Mouse (Mus musculus) thymus, adult 2 months (tissue): Measurements from ENCODE around the gene Ufd1. TPM values are rescaled to one million over a fixed set of nuclear protein-coding genes. Genes with fewer than 3 reads are reported as not detected.
"Not testable (repeated sequence)": the region's sequence is repeated elsewhere in the genome, so short reads cannot be mapped to it uniquely, and the experiment has no call there.

Experiments used
- DNase-seq: peaks from one replicate; pipeline ENCODE4 v3.0.0; 2021
- H3K27ac ChIP-seq: fragments of 200-500 bp; 2 replicates; pipeline ENCODE4 v1.5.1; 2012; ENCODE audit warnings: low read length, control low read depth; ENCODE audit not compliant: control insufficient read depth, insufficient read depth
- H3K27me3 ChIP-seq: fragments of 200-500 bp; 2 replicates; pipeline ENCODE4 v1.6.1; 2012; ENCODE audit warnings: mild to moderate bottlenecking, low read length, moderate library complexity, mixed read lengths; ENCODE audit not compliant: control insufficient read depth, insufficient read depth
- H3K36me3 ChIP-seq: fragments of 200-500 bp; 2 replicates; pipeline ENCODE4 v1.6.1; 2012; ENCODE audit warnings: mild to moderate bottlenecking, low read length, moderate library complexity; ENCODE audit not compliant: control insufficient read depth, insufficient read depth
- H3K4me1 ChIP-seq: fragments of 200-500 bp; replicated peaks from 2 replicates; pipeline ENCODE4 v1.6.1; 2012; ENCODE audit warnings: low read length; ENCODE audit not compliant: control insufficient read depth, insufficient read depth
- H3K4me3 ChIP-seq: fragments of 200-500 bp; 2 replicates; pipeline ENCODE4 v1.5.1; 2012; ENCODE audit warnings: mild to moderate bottlenecking, low read length, control low read depth, moderate library complexity; ENCODE audit not compliant: control insufficient read depth, insufficient read depth
- CTCF ChIP-seq: fragments of 200-500 bp; IDR thresholded peaks from 2 replicates; pipeline ENCODE4 v1.5.1; 2012; ENCODE audit warnings: mild to moderate bottlenecking, control low read depth, low read length, moderate library complexity, borderline replicate concordance; ENCODE audit not compliant: control insufficient read depth, poor library complexity, insufficient read depth; ENCODE audit errors: extremely low read depth
- POLR2A ChIP-seq: fragments of 200-500 bp; IDR thresholded peaks from 2 replicates; pipeline ENCODE4 v1.6.1; 2012; ENCODE audit warnings: mild to moderate bottlenecking, low read length, control low read depth, moderate library complexity; ENCODE audit not compliant: control insufficient read depth, poor library complexity, insufficient read depth; ENCODE audit errors: extremely low read depth
- WGBS: fragments of 180-500 bp; shearing (Covaris S2); methylation state at CpG from one replicate; pipeline ENCODE4 v1.1.7; 2018; 5-methylcytosine and 5-hydroxymethylcytosine counted together
- polyA plus RNA-seq: library from polyadenylated mRNA; depleted of rRNA; stranded (reverse); fragments of >200 nt; gene quantifications from 2 replicates; pipeline ENCODE4 v1.2.3, GENCODE M21; 2012

Gene Ufd1
- polyA plus RNA-seq, 1 experiment = 47.3 TPM

- Histone ChIP-seq H3K4me3 (no peak overlapping the region), H3K27ac (no peak overlapping the region), H3K4me1 (no peaks in the 10 kb centered on the region), H3K27me3 (no peaks in the 10 kb centered on the region), H3K36me3 (no peaks in the 10 kb centered on the region)
- peak; percentile 37 for DNase-seq
- TF ChIP-seq CTCF (no peak), POLR2A (no peak)
These were observed 47.0 kb downstream of the Ufd1 start for GRCm38 (mm10) chr16:18858551-18858950.

- 68% methylated on average over 1 of the region's 1 CpGs for WGBS
- TF ChIP-seq CTCF (no peak), POLR2A (no peak)
- Histone ChIP-seq H3K4me3 (no peak overlapping the region), H3K36me3 (no peaks in the 10 kb centered on the region), H3K4me1 (no peaks in the 10 kb centered on the region), H3K27me3 (no peaks in the 10 kb centered on the region), H3K27ac (no peak overlapping the region)
- no peak for DNase-seq
These were observed 48.6 kb downstream of the Ufd1 start for GRCm38 (mm10) chr16:18860186-18860585.

- H3K4me3 ChIP-seq = not testable (repeated sequence)
These were observed 58.9 kb downstream of the Ufd1 start for GRCm38 (mm10) chr16:18870495-18870894.

GRCm38 (mm10) chr16:18876091-18876441 is 64.5 kb downstream of the Ufd1 start:
- 1% methylated on average over 17 of the region's 17 CpGs for WGBS
- H3K4me1 ChIP-seq = peaks cover 7% of the 10 kb centered on the region
- TF ChIP-seq POLR2A (no peak), CTCF (no peak)
- peak overlapping the region; percentile 13 for H3K27ac ChIP-seq
- peak overlapping the region; percentile 80 for H3K4me3 ChIP-seq
- H3K36me3 ChIP-seq = peaks cover 23% of the 10 kb centered on the region
- no peaks in the 10 kb centered on the region for H3K27me3 ChIP-seq
- DNase-seq = no peak

More at GRCm38 (mm10) chr16:18870495-18870894, 58.9 kb downstream of the Ufd1 start:
- not testable (repeated sequence) for DNase-seq, H3K4me1 ChIP-seq, H3K27ac ChIP-seq, H3K27me3 ChIP-seq
- 92% methylated on average over 1 of the region's 1 CpGs for WGBS
- H3K36me3 ChIP-seq = peaks cover 26% of the 10 kb centered on the region

GRCm38 (mm10) chr16:18876442-18877308 is 65.1 kb downstream of the Ufd1 start, which contains the start of the genes Mrpl40 and Hira:
TSS of gene Mrpl40 (minus strand) at chr16:18876862.
TSS of gene Hira (plus strand) at chr16:18877037.
- DNase-seq = peak; percentile 93
- Histone ChIP-seq H3K27me3 (no peaks in the 10 kb centered on the region), H3K4me3 (peak within 1 kb of the TSS; percentile 80), H3K27ac (peak within 1 kb of the TSS; percentile 78), H3K36me3 (peaks cover 17% of the 10 kb centered on the region), H3K4me1 (peaks cover 7% of the 10 kb centered on the region)
- WGBS = under 1% methylated on average over 93 of the region's 93 CpGs
- TF ChIP-seq CTCF = peak; percentile 19; the same call in 1 of the 2 replicates
- peak; percentile 80; the same call in 1 of the 2 replicates for TF ChIP-seq POLR2A

GRCm38 (mm10) chr16:18877386-18878090 is 66.0 kb downstream of the Ufd1 start:
- Histone ChIP-seq H3K4me3 (peak overlapping the region; percentile 80), H3K36me3 (peaks cover 8% of the 10 kb centered on the region), H3K27me3 (no peaks in the 10 kb centered on the region), H3K27ac (peak overlapping the region; percentile 59), H3K4me1 (peaks cover 7% of the 10 kb centered on the region)
- WGBS = under 1% methylated on average over 43 of the region's 43 CpGs
- no peak for TF ChIP-seq CTCF
- no peak for TF ChIP-seq POLR2A
- DNase-seq = peak; percentile 72
